Mouse (Mus musculus): ENCODE measurements around the gene Capza1. TPM values are rescaled to one million over a fixed set of nuclear protein-coding genes. Genes with fewer than 3 reads are reported as not detected.

Gene Capza1
- polyA plus RNA-seq, 1 experiment from 2014 or later: 196 TPM

- no peak overlapping the region for H3K4me2 ChIP-seq (replicated peaks; ENCODE audit: low read depth, low read length)
- peaks cover 37% of the 10 kb centered on the region for H3K4me1 ChIP-seq (ENCODE audit: control insufficient read depth, insufficient read depth, low read length)
- ATAC-seq (ENCODE audit: insufficient number of reproducible peaks, insufficient read depth, low FRiP score, low read depth): peak; percentile 79
- no peak overlapping the region; the same call in 1 of the 2 replicates for H3K27ac ChIP-seq (ENCODE audit: low read length)
- no peak overlapping the region for H3K4me3 ChIP-seq (ENCODE audit: low read depth, low read length)
- no peaks in the 10 kb centered on the region for H3K9me3 ChIP-seq (ENCODE audit: control insufficient read depth, low read depth, low read length)
- peaks cover 72% of the 10 kb centered on the region for H3K36me3 ChIP-seq (ENCODE audit: control insufficient read depth, insufficient read depth, low read length)
- WGBS: 64% methylated on average over 15 of the region's 15 CpGs
- H3K9ac ChIP-seq (replicated peaks; ENCODE audit: low read depth, low read length): no peak overlapping the region
- H3K27me3 ChIP-seq (ENCODE audit: control insufficient read depth, insufficient read depth, low read length): no peaks in the 10 kb centered on the region
Measured at GRCm38 (mm10) chr3:104796430-104797082, 67.7 kb downstream of the Capza1 start.

- ATAC-seq (ENCODE audit: insufficient number of reproducible peaks, insufficient read depth, low FRiP score, low read depth): no peak
- H3K9me3 ChIP-seq (ENCODE audit: control insufficient read depth, low read depth, low read length): no peaks in the 10 kb centered on the region
- H3K4me1 ChIP-seq (ENCODE audit: control insufficient read depth, insufficient read depth, low read length): peaks cover 45% of the 10 kb centered on the region
- 67% methylated on average over 15 of the region's 15 CpGs for WGBS
- no peaks in the 10 kb centered on the region for H3K27me3 ChIP-seq (ENCODE audit: control insufficient read depth, insufficient read depth, low read length)
- H3K36me3 ChIP-seq (ENCODE audit: control insufficient read depth, insufficient read depth, low read length): peaks cover 66% of the 10 kb centered on the region
- H3K4me2 ChIP-seq (replicated peaks; ENCODE audit: low read depth, low read length): no peak overlapping the region
- H3K9ac ChIP-seq (replicated peaks; ENCODE audit: low read depth, low read length): no peak overlapping the region
- no peak overlapping the region for H3K4me3 ChIP-seq (ENCODE audit: low read depth, low read length)
- H3K27ac ChIP-seq (ENCODE audit: low read length): peak overlapping the region; percentile 92; the same call in 1 of the 2 replicates
Measured at GRCm38 (mm10) chr3:104795661-104796340, 68.5 kb downstream of the Capza1 start.

- no peak for ATAC-seq (ENCODE audit: insufficient number of reproducible peaks, insufficient read depth, low FRiP score, low read depth)
- Histone ChIP-seq H3K27ac (ENCODE audit: low read length) (peak overlapping the region; percentile 92), H3K9ac (replicated peaks; ENCODE audit: low read depth, low read length) (no peak overlapping the region), H3K27me3 (ENCODE audit: control insufficient read depth, insufficient read depth, low read length) (no peaks in the 10 kb centered on the region), H3K4me3 (ENCODE audit: low read depth, low read length) (no peak overlapping the region), H3K36me3 (ENCODE audit: control insufficient read depth, insufficient read depth, low read length) (peaks cover 58% of the 10 kb centered on the region), H3K4me1 (ENCODE audit: control insufficient read depth, insufficient read depth, low read length) (peaks cover 52% of the 10 kb centered on the region), H3K9me3 (ENCODE audit: control insufficient read depth, low read depth, low read length) (no peaks in the 10 kb centered on the region), H3K4me2 (replicated peaks; ENCODE audit: low read depth, low read length) (no peak overlapping the region)
- 35% methylated on average over 12 of the region's 12 CpGs for WGBS
Measured at GRCm38 (mm10) chr3:104794953-104795470, 69.3 kb downstream of the Capza1 start.

DNA sequence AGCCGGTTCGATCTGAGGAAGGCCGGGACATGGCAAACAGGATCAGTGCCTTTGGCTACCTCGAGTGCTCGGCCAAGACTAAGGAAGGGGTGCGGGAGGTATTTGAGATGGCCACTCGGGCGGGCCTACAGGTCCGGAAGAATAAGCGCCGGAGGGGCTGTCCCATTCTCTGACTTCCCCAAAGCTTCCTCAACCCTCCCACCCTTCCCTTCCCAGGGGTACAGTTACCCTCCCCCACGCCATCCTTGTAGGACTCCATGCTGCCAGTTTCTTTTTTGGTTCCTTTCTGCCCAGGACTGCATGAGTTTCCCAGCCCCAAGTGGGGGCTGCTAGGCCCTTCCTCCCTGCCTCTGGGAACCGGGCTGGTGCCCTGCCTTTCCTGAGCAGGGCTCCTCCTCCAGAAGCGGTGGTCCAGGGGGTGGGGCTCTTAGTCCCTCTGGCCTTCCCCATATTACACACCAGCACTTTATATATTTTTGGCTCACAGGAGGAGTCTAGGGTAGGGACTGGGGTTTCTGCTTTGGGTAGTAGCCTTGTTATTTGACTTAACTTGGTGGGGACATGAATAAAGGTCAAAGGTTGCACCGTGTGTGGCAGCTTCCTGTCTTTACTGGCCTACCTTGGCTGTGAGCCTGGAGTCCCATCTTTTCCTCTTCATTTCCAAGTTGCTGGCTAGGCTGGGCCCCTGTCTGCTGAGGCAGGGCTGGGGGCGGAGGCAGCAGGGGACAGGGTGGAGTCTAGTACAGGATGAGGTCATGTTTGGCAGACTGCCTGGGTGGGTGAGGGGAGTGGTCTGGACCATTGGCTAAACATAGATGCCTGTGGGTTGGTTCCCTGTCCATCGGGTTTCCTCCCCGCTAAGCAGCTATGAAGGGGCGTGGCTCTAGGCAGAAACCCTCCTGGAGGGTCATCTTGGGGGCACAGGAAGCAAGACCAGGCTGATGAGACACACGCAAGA lies 70.2 kb downstream of the Capza1 start:
- no peak overlapping the region for H3K4me3 ChIP-seq (ENCODE audit: low read depth, low read length)
- 42% methylated on average over 20 of the region's 20 CpGs for WGBS
- H3K36me3 ChIP-seq (ENCODE audit: control insufficient read depth, insufficient read depth, low read length): peaks cover 49% of the 10 kb centered on the region
- no peaks in the 10 kb centered on the region for H3K9me3 ChIP-seq (ENCODE audit: control insufficient read depth, low read depth, low read length)
- peak overlapping the region; percentile 92 for H3K27ac ChIP-seq (ENCODE audit: low read length)
- H3K4me2 ChIP-seq (replicated peaks; ENCODE audit: low read depth, low read length): peak overlapping the region; percentile 16; the same call in 1 of the 2 replicates
- peak; percentile 92 for ATAC-seq (ENCODE audit: insufficient number of reproducible peaks, insufficient read depth, low FRiP score, low read depth)
- H3K27me3 ChIP-seq (ENCODE audit: control insufficient read depth, insufficient read depth, low read length): no peaks in the 10 kb centered on the region
- peaks cover 54% of the 10 kb centered on the region for H3K4me1 ChIP-seq (ENCODE audit: control insufficient read depth, insufficient read depth, low read length)
- no peak overlapping the region for H3K9ac ChIP-seq (replicated peaks; ENCODE audit: low read depth, low read length)

- WGBS: 58% methylated on average over 15 of the region's 15 CpGs
- H3K4me2 ChIP-seq (replicated peaks; ENCODE audit: low read depth, low read length): no peak overlapping the region
- no peak overlapping the region for H3K27ac ChIP-seq (ENCODE audit: low read length)
- peaks cover 42% of the 10 kb centered on the region for H3K36me3 ChIP-seq (ENCODE audit: control insufficient read depth, insufficient read depth, low read length)
- H3K27me3 ChIP-seq (ENCODE audit: control insufficient read depth, insufficient read depth, low read length): no peaks in the 10 kb centered on the region
- H3K4me1 ChIP-seq (ENCODE audit: control insufficient read depth, insufficient read depth, low read length): peaks cover 54% of the 10 kb centered on the region
- no peak overlapping the region for H3K9ac ChIP-seq (replicated peaks; ENCODE audit: low read depth, low read length)
- H3K4me3 ChIP-seq (ENCODE audit: low read depth, low read length): no peak overlapping the region
- no peak for ATAC-seq (ENCODE audit: insufficient number of reproducible peaks, insufficient read depth, low FRiP score, low read depth)
- no peaks in the 10 kb centered on the region for H3K9me3 ChIP-seq (ENCODE audit: control insufficient read depth, low read depth, low read length)
Measured at GRCm38 (mm10) chr3:104792360-104793270, 71.7 kb downstream of the Capza1 start.

- H3K36me3 ChIP-seq (ENCODE audit: control insufficient read depth, insufficient read depth, low read length): peaks cover 33% of the 10 kb centered on the region
- no peak overlapping the region for H3K9ac ChIP-seq (replicated peaks; ENCODE audit: low read depth, low read length)
- WGBS: 88% methylated on average over 8 of the region's 8 CpGs
- no peaks in the 10 kb centered on the region for H3K27me3 ChIP-seq (ENCODE audit: control insufficient read depth, insufficient read depth, low read length)
- ATAC-seq (ENCODE audit: insufficient number of reproducible peaks, insufficient read depth, low FRiP score, low read depth): no peak
- peak overlapping the region; percentile 84 for H3K27ac ChIP-seq (ENCODE audit: low read length)
- H3K9me3 ChIP-seq (ENCODE audit: control insufficient read depth, low read depth, low read length): no peaks in the 10 kb centered on the region
- no peak overlapping the region for H3K4me3 ChIP-seq (ENCODE audit: low read depth, low read length)
- peak overlapping the region; percentile 89; the same call in 1 of the 2 replicates for H3K4me2 ChIP-seq (replicated peaks; ENCODE audit: low read depth, low read length)
- peaks cover 54% of the 10 kb centered on the region for H3K4me1 ChIP-seq (ENCODE audit: control insufficient read depth, insufficient read depth, low read length)
Measured at GRCm38 (mm10) chr3:104791671-104792070, 72.6 kb downstream of the Capza1 start.

DNA sequence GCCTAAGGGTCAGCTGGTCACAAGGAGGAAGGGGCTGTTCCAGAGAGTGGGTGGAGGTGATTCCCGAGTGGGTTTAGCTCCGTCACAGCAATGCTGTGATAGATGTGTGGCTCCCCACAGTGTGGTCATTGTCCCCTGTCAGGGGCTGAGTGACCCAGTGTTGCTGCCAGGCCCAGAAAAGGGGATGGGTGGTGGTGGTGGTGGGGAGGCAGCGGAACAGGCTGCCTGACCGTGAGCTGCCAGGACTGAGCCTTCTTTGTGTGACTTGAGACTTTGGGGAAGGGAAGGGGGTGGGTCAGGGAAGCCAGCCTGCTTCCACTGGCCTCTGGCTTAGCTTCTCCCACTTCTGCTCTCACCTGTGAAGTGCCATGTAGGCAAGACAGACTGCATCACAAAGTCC lies 73.3 kb downstream of the Capza1 start:
- H3K9me3 ChIP-seq (ENCODE audit: control insufficient read depth, low read depth, low read length): no peaks in the 10 kb centered on the region
- H3K27ac ChIP-seq (ENCODE audit: low read length): peak overlapping the region; percentile 84
- H3K4me3 ChIP-seq (ENCODE audit: low read depth, low read length): peak overlapping the region; percentile 60
- WGBS: 17% methylated on average over 4 of the region's 4 CpGs
- H3K27me3 ChIP-seq (ENCODE audit: control insufficient read depth, insufficient read depth, low read length): no peaks in the 10 kb centered on the region
- no peak for ATAC-seq (ENCODE audit: insufficient number of reproducible peaks, insufficient read depth, low FRiP score, low read depth)
- peak overlapping the region; percentile 66; the same call in 1 of the 2 replicates for H3K9ac ChIP-seq (replicated peaks; ENCODE audit: low read depth, low read length)
- H3K4me2 ChIP-seq (replicated peaks; ENCODE audit: low read depth, low read length): peak overlapping the region; percentile 89
- H3K4me1 ChIP-seq (ENCODE audit: control insufficient read depth, insufficient read depth, low read length): peaks cover 54% of the 10 kb centered on the region
- H3K36me3 ChIP-seq (ENCODE audit: control insufficient read depth, insufficient read depth, low read length): peaks cover 27% of the 10 kb centered on the region
